Mouse (Mus musculus) CH12.LX (cell line): ENCODE data around the gene Fbf1. TPM values are rescaled to one million over a fixed set of nuclear protein-coding genes. Genes with fewer than 3 reads are reported as not detected.

Experiments used
- DNase-seq: peaks from one replicate; pipeline ENCODE4 v3.0.0-alpha.2; 2013; ENCODE audit errors: extremely low read depth
- H3K27ac ChIP-seq: 2 replicates; pipeline ENCODE4 v1.5.1; 2012; ENCODE audit warnings: low read depth, mild to moderate bottlenecking, control low read depth, moderate library complexity; ENCODE audit not compliant: insufficient read depth
- H3K27me3 ChIP-seq: replicated peaks from 2 replicates; pipeline ENCODE3; 2012; ENCODE audit warnings: inconsistent platforms
- H3K36me3 ChIP-seq, 2 experiments: replicated peaks in 1 of 2; 2 replicates each; pipeline versions ENCODE3 to v1.6.1; 2012; ENCODE audit warnings: inconsistent platforms in 1 of 2, low read length in 1 of 2, mild to moderate bottlenecking in 1 of 2, mixed read lengths in 1 of 2, moderate library complexity in 1 of 2; ENCODE audit not compliant: control insufficient read depth in 1 of 2, insufficient read depth in 1 of 2
- H3K4me1 ChIP-seq, 2 experiments: 2 replicates each; pipeline ENCODE4 v1.6.1; 2012; ENCODE audit warnings: inconsistent platforms in 1 of 2, moderate library complexity in 1 of 2; ENCODE audit not compliant: insufficient read depth in 2 of 2, control insufficient read depth in 1 of 2
- H3K4me2 ChIP-seq: 2 replicates; pipeline ENCODE4 v1.6.1; 2012; ENCODE audit warnings: low read depth, mild to moderate bottlenecking, control low read depth; ENCODE audit not compliant: poor library complexity, insufficient read depth, severe bottlenecking
- H3K4me3 ChIP-seq, 3 experiments: fragments of 150-350 bp in 1 of 3; sonication (generic) in 1 of 3; replicated peaks in 1 of 3; 2 replicates each; pipeline versions ENCODE3 to v1.5.1; 2011 to 2012; ENCODE audit warnings: low read depth in 2 of 3, low read length in 2 of 3, mild to moderate bottlenecking in 2 of 3, moderate library complexity in 2 of 3, control low read depth in 1 of 3, improper control_type of control experiment in 1 of 3, inconsistent platforms in 1 of 3, mixed read lengths in 1 of 3; ENCODE audit not compliant: poor library complexity in 1 of 3
- H3K79me2 ChIP-seq: replicated peaks from 2 replicates; pipeline ENCODE4 v1.6.1; 2012; ENCODE audit warnings: mild to moderate bottlenecking, moderate library complexity; ENCODE audit not compliant: control insufficient read depth, poor library complexity, insufficient read depth, severe bottlenecking; ENCODE audit errors: extremely low read depth
- H3K9ac ChIP-seq: 2 replicates; pipeline ENCODE4 v1.6.1; 2012; ENCODE audit warnings: low read depth, mild to moderate bottlenecking, control low read depth, moderate library complexity; ENCODE audit not compliant: insufficient read depth
- H3K9me3 ChIP-seq: replicated peaks from 2 replicates; pipeline ENCODE3; 2012; ENCODE audit warnings: low read length, inconsistent platforms, mixed read lengths
- CHD1 ChIP-seq: IDR thresholded peaks from 2 replicates; pipeline ENCODE4 v1.6.1; 2012; ENCODE audit warnings: low read depth, low read length, improper control_type of control experiment, inconsistent platforms
- CHD2 ChIP-seq: IDR thresholded peaks from 2 replicates; pipeline ENCODE4 v1.6.1; 2011; ENCODE audit warnings: low read length, improper control_type of control experiment
- ELF1 ChIP-seq: IDR thresholded peaks from 2 replicates; pipeline ENCODE4 v1.6.1; 2014; ENCODE audit warnings: low read depth, mild to moderate bottlenecking, inconsistent platforms, low read length, improper control_type of control experiment
- HCFC1 ChIP-seq: IDR thresholded peaks from 2 replicates; pipeline ENCODE4 v1.6.1; 2012; ENCODE audit warnings: low read depth, mild to moderate bottlenecking, inconsistent platforms, low read length, improper control_type of control experiment
- IRF4 ChIP-seq: IDR thresholded peaks from 2 replicates; pipeline ENCODE4 v1.6.1; 2014; ENCODE audit warnings: low read depth, mild to moderate bottlenecking, inconsistent platforms, low read length, improper control_type of control experiment
- JUN ChIP-seq: IDR thresholded peaks from 2 replicates; pipeline ENCODE4 v1.6.1; 2011; ENCODE audit warnings: low read depth, mild to moderate bottlenecking, low read length, improper control_type of control experiment, moderate library complexity; ENCODE audit not compliant: insufficient read depth
- JUND ChIP-seq: conservative IDR thresholded peaks from 2 replicates; pipeline ENCODE4 v1.6.1; 2011; ENCODE audit warnings: low read depth, low read length, improper control_type of control experiment
- KAT2A ChIP-seq: IDR thresholded peaks from 2 replicates; pipeline ENCODE4 v1.6.1; 2012; ENCODE audit warnings: low read length, improper control_type of control experiment, inconsistent platforms; ENCODE audit not compliant: insufficient replicate concordance
- MAX ChIP-seq: IDR thresholded peaks from 2 replicates; pipeline ENCODE4 v1.6.1; 2011; ENCODE audit warnings: low read length, improper control_type of control experiment
- MAZ ChIP-seq: IDR thresholded peaks from 2 replicates; pipeline ENCODE4 v1.6.1; 2012; ENCODE audit warnings: low read depth, mild to moderate bottlenecking, inconsistent platforms, low read length, improper control_type of control experiment, moderate library complexity
- MEF2A ChIP-seq: IDR thresholded peaks from 2 replicates; pipeline ENCODE4 v1.6.1; 2014; ENCODE audit warnings: low read depth, mild to moderate bottlenecking, inconsistent platforms, low read length, improper control_type of control experiment, borderline replicate concordance
- MXI1 ChIP-seq: IDR thresholded peaks from 2 replicates; pipeline ENCODE4 v1.6.1; 2011; ENCODE audit warnings: mild to moderate bottlenecking, low read depth, low read length, improper control_type of control experiment
- NELFE ChIP-seq: IDR thresholded peaks from 2 replicates; pipeline ENCODE4 v1.6.1; 2011; ENCODE audit warnings: low read depth, low read length, improper control_type of control experiment
- PAX5 ChIP-seq: IDR thresholded peaks from 2 replicates; pipeline ENCODE4 v1.6.1; 2012; ENCODE audit warnings: low read length, inconsistent platforms, mixed read lengths
- POLR2AphosphoS2 ChIP-seq: IDR thresholded peaks from 2 replicates; pipeline ENCODE4 v1.6.1; 2011; ENCODE audit warnings: low read depth, low read length, improper control_type of control experiment
- RAD21 ChIP-seq: IDR thresholded peaks from 2 replicates; pipeline ENCODE4 v1.6.1; 2011; ENCODE audit warnings: low read depth, mild to moderate bottlenecking, low read length, improper control_type of control experiment, moderate library complexity
- RCOR1 ChIP-seq: conservative IDR thresholded peaks from 2 replicates; pipeline ENCODE4 v1.6.1; 2012; ENCODE audit warnings: low read depth, mild to moderate bottlenecking, inconsistent platforms, low read length, improper control_type of control experiment
- UBTF ChIP-seq: IDR thresholded peaks from 2 replicates; pipeline ENCODE4 v1.6.1; 2012; ENCODE audit warnings: low read depth, mild to moderate bottlenecking, inconsistent platforms, low read length, improper control_type of control experiment, moderate library complexity
- USF1 ChIP-seq: IDR thresholded peaks from 2 replicates; pipeline ENCODE4 v1.6.1; 2014; ENCODE audit warnings: low read depth, mild to moderate bottlenecking, inconsistent platforms, low read length, improper control_type of control experiment
- USF2 ChIP-seq: conservative IDR thresholded peaks from 2 replicates; pipeline ENCODE4 v1.6.1; 2011; ENCODE audit warnings: low read depth, low read length, improper control_type of control experiment
- ZC3H11A ChIP-seq: IDR thresholded peaks from 2 replicates; pipeline ENCODE4 v1.6.1; 2012; ENCODE audit warnings: low read depth, mild to moderate bottlenecking, inconsistent platforms, low read length, improper control_type of control experiment
- ZKSCAN1 ChIP-seq: IDR thresholded peaks from 2 replicates; pipeline ENCODE4 v1.6.1; 2012; ENCODE audit warnings: low read depth, inconsistent platforms, low read length, improper control_type of control experiment, borderline replicate concordance
- ZMIZ1 ChIP-seq: IDR thresholded peaks from 2 replicates; pipeline ENCODE4 v1.6.1; 2012; ENCODE audit warnings: low read depth, mild to moderate bottlenecking, inconsistent platforms, low read length, improper control_type of control experiment
- ZNF384 ChIP-seq: IDR thresholded peaks from 2 replicates; pipeline ENCODE4 v1.6.1; 2012; ENCODE audit warnings: low read depth, low read length, improper control_type of control experiment, inconsistent platforms
- dilution Hi-C: fragments of 300-500 bp; cut with MboI; formaldehyde crosslinking; loops from 2 replicates; pipeline ENCODE4 v1.14.3; 2020; ENCODE audit warnings: low sequenced_read_pairs; ENCODE audit not compliant: extremely low pct_unique_long_range_greater_than_20kb, extremely low pct_ligation_motif_present
- in situ Hi-C: fragments of 300-500 bp; cut with MboI; formaldehyde crosslinking; loops from 3 replicates; pipeline ENCODE4 v1.14.3; 2019; ENCODE audit warnings: low sequenced_read_pairs, low pct_ligation_motif_present, low pct_unique_long_range_greater_than_20kb, mixed read lengths
- polyA plus RNA-seq: library from polyadenylated mRNA; unstranded; fragments of >175 nt; gene quantifications from 2 replicates; pipeline ENCODE4 v1.2.1, GENCODE M21; 2012; ENCODE audit warnings: low read depth; ENCODE audit not compliant: insufficient read length
- total RNA-seq, 2 experiments: library from RNA; depleted of rRNA; stranded (reverse); fragments of 300-350 nt in 1 of 2; fragments of >200 nt in 1 of 2; gene quantifications; 2 replicates each; pipeline ENCODE4 v1.2.3; 2012 to 2014

Gene Fbf1
- total and polyA plus RNA-seq, 3 experiments: 23.9 to 44.8 (median 39.0) TPM

GRCm38 (mm10) chr11:116196866-116197583 is 29.1 kb upstream of the Fbf1 start:
- in situ Hi-C loops: no loop called here
- DNase-seq: no peak
- Histone ChIP-seq H3K4me3 (peak overlapping the region in 1 of 3 experiments; percentile 11), H3K27me3 (no peaks in the 10 kb centered on the region)
- TF ChIP-seq USF2: no peak
- TF ChIP-seq IRF4: no peak
- no peak for TF ChIP-seq POLR2AphosphoS2
- TF ChIP-seq, all 38 proteins: peak for 0
- no peak overlapping the region for H3K27ac ChIP-seq
- H3K4me1 ChIP-seq: peaks cover 14 to 40% of the 10 kb centered on the region in 2 experiments
- H3K79me2 ChIP-seq: peaks cover 10% of the 10 kb centered on the region
- 0 out of 2 replicates have a peak overlapping the region, but pooled peaks have one; percentile 27 for H3K9ac ChIP-seq
- no peaks in the 10 kb centered on the region for H3K9me3 ChIP-seq
- dilution Hi-C loops: no loop called here
- peaks cover 0 to 17% of the 10 kb centered on the region in 2 experiments for H3K36me3 ChIP-seq
- H3K4me2 ChIP-seq: peak overlapping the region; percentile 64; the same call in 1 of the 2 replicates

- in situ Hi-C loops: no loop called here
- H3K79me2 ChIP-seq: peaks cover 10% of the 10 kb centered on the region
- no peak for TF ChIP-seq HCFC1
- TF ChIP-seq ZMIZ1: no peak
- no peak for TF ChIP-seq USF1
- no peak for TF ChIP-seq RCOR1
- no peak for TF ChIP-seq MAZ
- TF ChIP-seq CHD2: no peak
- no peak for TF ChIP-seq MAX
- TF ChIP-seq, all 38 proteins: peak for 0
- Histone ChIP-seq H3K36me3 (peaks cover 1 to 22% of the 10 kb centered on the region in 2 experiments), H3K27ac (no peak overlapping the region), H3K4me3 (no peak overlapping the region), H3K4me1 (peaks cover 14 to 40% of the 10 kb centered on the region in 2 experiments), H3K9me3 (no peaks in the 10 kb centered on the region), H3K4me2 (no peak overlapping the region), H3K27me3 (no peaks in the 10 kb centered on the region), H3K9ac (no peak overlapping the region)
- no peak for DNase-seq
- dilution Hi-C loops: no loop called here
Measured at GRCm38 (mm10) chr11:116196336-116196735, 28.4 kb upstream of the Fbf1 start.

- dilution Hi-C loops: no loop called here
- TF ChIP-seq ZC3H11A (no peak), HCFC1 (peak; percentile 59), NELFE (no peak), ZMIZ1 (no peak), USF1 (no peak), MEF2A (no peak), ZNF384 (0 out of 2 replicates have a peak, but pooled peaks have one; percentile 2), KAT2A (no peak), PAX5 (no peak), RAD21 (no peak), ELF1 (peak; percentile 74), MXI1 (no peak), UBTF (no peak), ZKSCAN1 (no peak), MAX (no peak), JUND (no peak), USF2 (no peak), JUN (no peak), CHD1 (no peak)
Measured at GRCm38 (mm10) chr11:116195252-116195651, 27.3 kb upstream of the Fbf1 start.

More at GRCm38 (mm10) chr11:116195252-116195651, 27.3 kb upstream of the Fbf1 start:
- no peaks in the 10 kb centered on the region for H3K27me3 ChIP-seq
- H3K27ac ChIP-seq: peak overlapping the region; percentile 59
- peak; percentile 50 for DNase-seq
- H3K4me2 ChIP-seq: peak overlapping the region; percentile 52
- peaks cover 10% of the 10 kb centered on the region for H3K79me2 ChIP-seq
- H3K4me1 ChIP-seq: peaks cover 14 to 40% of the 10 kb centered on the region in 2 experiments
- in situ Hi-C loops: no loop called here
- H3K9ac ChIP-seq: peak overlapping the region; percentile 63
- peak overlapping the region in 1 of 3 experiments; percentile 14 for H3K4me3 ChIP-seq
- H3K36me3 ChIP-seq: peaks cover 9 to 27% of the 10 kb centered on the region in 2 experiments
- no peaks in the 10 kb centered on the region for H3K9me3 ChIP-seq
